Mouse (Mus musculus): ENCODE measurements around the gene Epo. TPM values are rescaled to one million over a fixed set of nuclear protein-coding genes. Genes with fewer than 3 reads are reported as not detected.

Epo gene
- polyA plus RNA-seq, 2 experiments = 0.40 to 0.85 TPM

GRCm38 (mm10) chr5:137514811-137515210 lies 18.2 kb downstream of the Epo start:
- H3K4me2 ChIP-seq (ENCODE audit: low read depth) = no peak overlapping the region
- no peaks in the 10 kb centered on the region; the same call in 1 of the 2 replicates for H3K36me3 ChIP-seq (replicated peaks; ENCODE audit: control insufficient read depth, insufficient read depth, low read depth)
- no peak overlapping the region for H3K27ac ChIP-seq
- peaks cover 4 to 6% of the 10 kb centered on the region in 2 experiments; a peak in 3 of 4 replicates for H3K4me1 ChIP-seq (replicated peaks; ENCODE audit: control insufficient read depth in 2 of 2, insufficient read depth in 2 of 2, low read length in 1 of 2)
- no peak for DNase-seq (ENCODE audit: low read depth in 3 of 3, low spot score in 3 of 3)
- 78% methylated on average over 3 of the region's 3 CpGs for WGBS (ENCODE audit: insufficient replicate concordance)
- H3K4me3 ChIP-seq (ENCODE audit: insufficient read depth in 1 of 2, low read depth in 2 of 2, low read length in 2 of 2) = no peak overlapping the region
- ATAC-seq (ENCODE audit: insufficient read depth) = no peak
- no peaks in the 10 kb centered on the region for H3K27me3 ChIP-seq (ENCODE audit: control insufficient read depth, insufficient read depth, low read length)
- no peak overlapping the region for H3K9ac ChIP-seq (replicated peaks)
- H3K9me3 ChIP-seq (ENCODE audit: control insufficient read depth, low read length) = no peaks in the 10 kb centered on the region
- TF ChIP-seq CTCF (IDR thresholded peaks at IDR 0.05; ENCODE audit: low read depth) (no peak), EP300 (IDR thresholded peaks at IDR 0.05; ENCODE audit: low read depth) (no peak)

DNA sequence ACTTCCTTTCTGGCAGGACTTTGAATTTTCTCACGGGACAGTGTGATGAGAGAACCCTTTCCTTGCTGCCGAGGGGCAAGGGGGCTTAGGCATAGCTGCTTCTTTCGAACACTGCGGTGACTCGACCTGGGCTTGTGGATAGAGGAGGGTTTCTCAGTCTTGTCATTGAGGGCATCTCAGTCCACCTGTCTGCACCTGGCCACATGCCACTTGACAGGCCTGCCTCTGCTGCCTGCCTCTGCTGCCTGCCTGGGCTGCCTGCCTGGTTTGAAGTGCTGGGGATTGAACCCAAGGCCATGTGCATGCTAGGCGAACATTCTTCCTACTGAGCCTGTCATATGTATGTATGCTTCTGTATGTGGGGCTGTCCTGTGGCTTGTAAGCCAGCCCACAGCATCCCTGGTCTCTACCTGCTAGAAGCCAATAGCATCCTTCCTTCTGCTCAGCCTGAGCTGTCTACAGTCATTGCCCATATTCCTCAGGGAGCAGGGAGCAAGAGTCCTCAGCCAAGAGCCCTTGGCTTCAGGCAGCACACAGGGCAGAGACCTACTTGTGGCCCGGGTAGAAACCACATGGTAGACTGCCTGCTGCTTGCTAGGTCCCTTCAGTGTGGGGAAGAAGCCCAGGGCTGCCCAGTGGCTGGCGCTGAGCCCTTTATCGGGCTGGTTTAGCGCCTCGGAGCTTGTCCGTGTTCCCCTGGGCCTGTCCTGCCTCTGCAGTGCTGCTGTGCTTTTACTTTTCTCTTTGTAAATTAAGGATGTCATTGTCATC lies 18.9 kb downstream of the Epo start:
- Histone ChIP-seq H3K27me3 (ENCODE audit: control insufficient read depth, insufficient read depth, low read length) (no peaks in the 10 kb centered on the region), H3K9me3 (ENCODE audit: control insufficient read depth, low read length) (no peaks in the 10 kb centered on the region), H3K36me3 (replicated peaks; ENCODE audit: control insufficient read depth, insufficient read depth, low read depth) (no peaks in the 10 kb centered on the region; the same call in 1 of the 2 replicates), H3K4me2 (ENCODE audit: low read depth) (no peak overlapping the region), H3K9ac (replicated peaks) (no peak overlapping the region), H3K4me3 (ENCODE audit: insufficient read depth in 1 of 2, low read depth in 2 of 2, low read length in 2 of 2) (no peak overlapping the region), H3K4me1 (replicated peaks; ENCODE audit: control insufficient read depth in 2 of 2, insufficient read depth in 2 of 2, low read length in 1 of 2) (peaks cover 6 to 7% of the 10 kb centered on the region in 2 experiments; a peak in 3 of 4 replicates), H3K27ac (no peak overlapping the region)
- DNase-seq (ENCODE audit: low read depth in 3 of 3, low spot score in 3 of 3) (no peak), ATAC-seq (ENCODE audit: insufficient read depth) (no peak)
- TF ChIP-seq CTCF (IDR thresholded peaks at IDR 0.05; ENCODE audit: low read depth) (no peak), EP300 (IDR thresholded peaks at IDR 0.05; ENCODE audit: low read depth) (no peak)
- WGBS (ENCODE audit: insufficient replicate concordance) = 87% methylated on average over 12 of the region's 12 CpGs

DNA sequence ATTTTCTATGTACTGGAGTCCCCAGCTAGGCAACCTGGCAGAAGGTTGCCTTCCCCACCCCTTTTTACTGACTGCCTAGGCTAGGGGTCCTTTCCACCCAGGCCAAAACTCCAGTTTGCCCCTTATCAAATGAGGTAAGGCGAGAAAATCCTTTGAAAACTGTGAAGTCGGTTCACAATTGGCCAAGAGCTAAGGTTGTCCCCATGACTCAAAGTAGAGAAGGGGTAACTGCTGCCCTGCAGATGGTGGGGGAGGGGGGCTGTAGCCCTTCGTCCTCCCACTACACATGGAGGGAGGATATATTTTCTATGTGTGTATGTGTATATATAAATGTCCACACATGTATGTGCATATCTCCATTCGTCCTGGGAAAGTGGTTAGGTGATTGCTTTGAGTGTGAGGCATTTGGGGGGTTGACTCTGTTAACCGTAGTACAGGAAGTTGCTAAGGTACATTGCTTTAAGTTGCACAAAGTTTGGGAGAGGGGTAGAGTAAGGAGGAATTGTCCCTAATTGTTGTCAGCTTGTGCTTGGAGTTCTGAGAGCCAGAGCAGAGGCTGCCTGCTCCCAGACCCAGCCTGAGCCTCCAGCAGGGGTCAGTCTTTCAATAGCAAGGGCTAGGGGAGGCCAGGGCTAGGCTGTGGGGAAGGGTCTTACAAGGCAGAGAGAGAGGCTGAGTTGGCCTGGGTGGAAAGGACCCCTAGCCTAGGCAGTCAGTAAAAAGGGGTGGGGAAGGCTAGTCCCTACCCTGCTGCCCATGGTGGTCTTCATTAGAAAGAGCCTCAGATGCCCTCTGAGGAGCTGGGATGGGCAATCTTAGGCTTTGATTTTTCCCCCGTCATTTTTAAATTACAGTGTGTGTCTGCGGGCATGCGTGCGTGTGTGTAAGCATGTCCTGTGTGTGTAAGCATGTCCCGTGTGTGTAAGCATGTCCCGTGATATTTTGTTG lies 19.9 kb downstream of the Epo start:
- ATAC-seq (ENCODE audit: insufficient read depth) (no peak), DNase-seq (ENCODE audit: low read depth in 3 of 3, low spot score in 3 of 3) (no peak)
- Histone ChIP-seq H3K4me3 (ENCODE audit: insufficient read depth in 1 of 2, low read depth in 2 of 2, low read length in 2 of 2) (no peak overlapping the region), H3K27ac (no peak overlapping the region), H3K9ac (replicated peaks) (no peak overlapping the region), H3K4me1 (replicated peaks; ENCODE audit: control insufficient read depth in 2 of 2, insufficient read depth in 2 of 2, low read length in 1 of 2) (peaks cover 6 to 7% of the 10 kb centered on the region in 2 experiments; a peak in 3 of 4 replicates), H3K9me3 (ENCODE audit: control insufficient read depth, low read length) (no peaks in the 10 kb centered on the region), H3K27me3 (ENCODE audit: control insufficient read depth, insufficient read depth, low read length) (no peaks in the 10 kb centered on the region), H3K4me2 (ENCODE audit: low read depth) (no peak overlapping the region), H3K36me3 (replicated peaks; ENCODE audit: control insufficient read depth, insufficient read depth, low read depth) (no peaks in the 10 kb centered on the region)
- WGBS (ENCODE audit: insufficient replicate concordance) = 75% methylated on average over 11 of the region's 11 CpGs
- TF ChIP-seq EP300 (IDR thresholded peaks at IDR 0.05; ENCODE audit: low read depth) (no peak), CTCF (IDR thresholded peaks at IDR 0.05; ENCODE audit: low read depth) (peak; percentile 77)

DNA sequence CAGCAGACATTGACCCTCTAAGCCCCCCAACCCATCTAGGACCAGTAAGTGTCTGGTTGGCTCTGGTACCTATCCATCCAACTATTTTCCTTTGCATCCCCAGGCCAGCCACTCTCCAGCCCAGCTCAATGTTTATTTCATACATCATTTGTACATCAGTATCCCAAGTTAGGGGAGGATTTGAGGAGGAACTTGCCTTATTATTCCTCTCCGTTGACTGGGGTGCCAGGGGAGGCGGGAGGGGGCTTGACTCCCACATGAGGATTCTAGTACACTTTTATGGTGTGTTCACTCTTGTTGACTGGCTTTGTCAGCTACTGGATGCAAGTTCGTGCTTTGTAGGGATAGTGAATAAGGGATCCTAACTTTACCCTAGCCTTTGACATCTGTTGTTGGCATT lies 21.3 kb downstream of the Epo start:
- H3K4me1 ChIP-seq (replicated peaks; ENCODE audit: control insufficient read depth in 2 of 2, insufficient read depth in 2 of 2, low read length in 1 of 2) = peaks cover 6 to 7% of the 10 kb centered on the region in 2 experiments; a peak in 3 of 4 replicates
- peak overlapping the region; percentile 93; the same call in 1 of the 2 replicates for H3K9ac ChIP-seq (replicated peaks)
- no peaks in the 10 kb centered on the region for H3K36me3 ChIP-seq (replicated peaks; ENCODE audit: control insufficient read depth, insufficient read depth, low read depth)
- H3K27me3 ChIP-seq (ENCODE audit: control insufficient read depth, insufficient read depth, low read length) = no peaks in the 10 kb centered on the region
- no peaks in the 10 kb centered on the region for H3K9me3 ChIP-seq (ENCODE audit: control insufficient read depth, low read length)
- H3K4me3 ChIP-seq (ENCODE audit: insufficient read depth in 1 of 2, low read depth in 2 of 2, low read length in 2 of 2) = peak overlapping the region in 1 of 2 experiments; percentile 92; a peak in 2 of 4 replicates
- DNase-seq (ENCODE audit: low read depth in 3 of 3, low spot score in 3 of 3) (no peak), ATAC-seq (ENCODE audit: insufficient read depth) (no peak)
- 71% methylated on average over 3 of the region's 3 CpGs for WGBS (ENCODE audit: insufficient replicate concordance)
- H3K4me2 ChIP-seq (ENCODE audit: low read depth) = peak overlapping the region; percentile 69
- TF ChIP-seq EP300 (IDR thresholded peaks at IDR 0.05; ENCODE audit: low read depth) = no peak
- TF ChIP-seq CTCF (IDR thresholded peaks at IDR 0.05; ENCODE audit: low read depth) = no peak
- H3K27ac ChIP-seq = no peak overlapping the region
